Mouse (Mus musculus) embryonic facial prominence, embryonic 12.5 days (tissue): ENCODE measurements around the gene Hnrnpf. TPM values are rescaled to one million over a fixed set of nuclear protein-coding genes. Genes with fewer than 3 reads are reported as not detected.

ENCODE experiments used
- ATAC-seq: fragments of 200-750 bp; cut with Nextera tagmentation; 2 replicates; pipeline ENCODE4 v1.8.0; 2017; ENCODE audit not compliant: insufficient number of reproducible peaks, insufficient read depth, low FRiP score, low TSS enrichment
- H3K27ac ChIP-seq: fragments of 300-500 bp; sonication (generic); 2 replicates; pipeline ENCODE4 v1.5.1; 2016; ENCODE audit warnings: mild to moderate bottlenecking
- H3K27me3 ChIP-seq: fragments of 300-500 bp; sonication (generic); 2 replicates; pipeline ENCODE4 v1.6.1; 2016; ENCODE audit warnings: mild to moderate bottlenecking, moderate library complexity
- H3K36me3 ChIP-seq: fragments of 300-500 bp; sonication (generic); 2 replicates; pipeline ENCODE4 v1.6.1; 2016; ENCODE audit warnings: mild to moderate bottlenecking
- H3K4me1 ChIP-seq: fragments of 300-500 bp; sonication (generic); 2 replicates; pipeline ENCODE4 v1.6.1; 2016
- H3K4me2 ChIP-seq: fragments of 300-500 bp; sonication (generic); replicated peaks from 2 replicates; pipeline ENCODE4 v1.6.1; 2016; ENCODE audit warnings: mild to moderate bottlenecking, moderate library complexity
- H3K4me3 ChIP-seq: fragments of 300-500 bp; sonication (generic); 2 replicates; pipeline ENCODE4 v1.5.1; 2016; ENCODE audit warnings: mild to moderate bottlenecking
- H3K9ac ChIP-seq: fragments of 300-500 bp; sonication (generic); 2 replicates; pipeline ENCODE4 v1.6.1; 2016; ENCODE audit warnings: mild to moderate bottlenecking, moderate library complexity
- H3K9me3 ChIP-seq: fragments of 300-500 bp; sonication (generic); 2 replicates; pipeline ENCODE4 v1.6.1; 2016; ENCODE audit warnings: mild to moderate bottlenecking, moderate library complexity
- WGBS: fragments of 180-500 bp; shearing (Covaris S2); methylation state at CpG from one replicate; pipeline ENCODE4 v1.1.7; 2016; 5-methylcytosine and 5-hydroxymethylcytosine counted together
- polyA plus RNA-seq: library from polyadenylated mRNA; unstranded; fragments of >200 nt; fragmentation: Nextera tagmentation; extraction: Ambion mirVana; gene quantifications from 2 replicates; pipeline ENCODE4 v1.2.1, GENCODE M21; 2016

Hnrnpf gene
- polyA plus RNA-seq, 1 experiment from 2014 or later, result 677 TPM

DNA sequence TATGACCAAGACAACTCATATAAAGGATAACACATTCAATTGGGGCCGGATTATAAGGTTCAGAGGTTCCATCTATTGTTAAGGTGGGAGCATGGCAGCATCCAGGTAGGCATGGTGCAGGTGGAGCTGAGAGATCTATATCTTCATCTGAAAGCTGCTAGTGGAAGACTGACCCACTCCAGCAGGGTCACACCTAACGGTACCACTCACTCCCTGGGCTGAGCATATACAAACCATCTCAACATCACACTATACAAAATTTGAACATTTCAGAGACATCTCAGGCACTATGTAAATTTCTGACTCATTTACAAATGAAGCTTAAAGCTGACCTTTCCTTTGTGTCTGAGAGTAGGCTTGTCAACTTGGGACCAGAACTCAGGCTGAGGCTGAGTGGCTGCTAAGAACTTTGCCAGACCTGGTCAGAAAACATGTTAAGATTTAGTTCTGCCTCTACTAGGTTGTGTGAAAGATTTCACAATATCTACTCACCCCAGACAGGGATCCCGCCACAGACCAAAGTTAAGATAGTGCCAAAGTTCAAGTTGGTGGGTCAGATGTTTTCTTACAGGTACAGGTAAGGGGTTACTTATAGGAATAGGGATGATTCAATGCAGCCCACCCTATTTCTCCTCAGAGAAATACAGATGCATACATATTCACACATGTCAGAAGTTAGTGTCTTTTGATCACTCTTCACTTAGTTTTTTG lies 30.0 kb downstream of the Hnrnpf start:
- ATAC-seq, result no peak
- 95% methylated on average over 3 of the region's 3 CpGs for WGBS
- Histone ChIP-seq H3K36me3 (peaks cover 39% of the 10 kb centered on the region), H3K4me3 (no peak overlapping the region), H3K9ac (no peak overlapping the region), H3K9me3 (no peaks in the 10 kb centered on the region), H3K27me3 (no peaks in the 10 kb centered on the region), H3K27ac (no peak overlapping the region), H3K4me2 (no peak overlapping the region), H3K4me1 (no peaks in the 10 kb centered on the region)

DNA sequence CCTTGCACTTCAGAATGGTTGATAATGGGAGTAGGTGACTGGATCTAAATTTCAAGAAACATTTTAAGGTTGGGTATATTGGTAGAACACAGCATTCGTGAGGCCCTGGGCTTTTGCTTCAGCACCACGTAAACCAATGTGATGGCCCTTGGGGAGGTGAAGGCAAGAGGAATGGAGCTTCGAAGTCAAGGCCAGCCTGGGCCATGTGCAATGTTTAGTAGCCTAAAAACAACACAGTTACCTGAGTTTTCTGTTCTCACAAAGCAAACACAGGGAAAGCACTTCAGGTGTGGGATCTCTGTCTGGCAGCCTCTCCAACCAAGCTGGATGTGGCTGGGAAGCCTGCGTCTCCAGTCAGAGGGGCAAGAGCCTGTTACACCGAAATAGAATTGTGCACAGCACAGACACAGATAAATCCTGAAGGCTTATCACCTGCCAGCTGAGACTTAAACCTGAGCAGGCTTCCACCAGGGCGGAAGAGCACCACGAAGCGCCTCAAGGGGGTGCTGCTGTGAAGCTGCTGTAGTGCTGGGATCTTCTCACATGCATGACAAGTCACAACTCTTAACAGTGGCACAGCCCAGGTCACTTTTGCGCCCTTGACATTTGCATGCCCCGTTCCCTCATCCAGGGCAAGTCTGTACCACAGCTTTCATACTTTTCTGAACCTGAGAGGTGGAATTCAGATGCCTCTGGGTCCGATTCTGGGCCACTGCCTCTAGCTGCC lies 32.4 kb downstream of the Hnrnpf start:
- Histone ChIP-seq H3K4me1 (no peaks in the 10 kb centered on the region), H3K4me2 (no peak overlapping the region), H3K9ac (no peak overlapping the region), H3K27ac (no peak overlapping the region), H3K9me3 (no peaks in the 10 kb centered on the region), H3K36me3 (peaks cover 22% of the 10 kb centered on the region), H3K4me3 (no peak overlapping the region), H3K27me3 (no peaks in the 10 kb centered on the region)
- ATAC-seq, result no peak
- WGBS, result 58% methylated on average over 11 of the region's 11 CpGs

DNA sequence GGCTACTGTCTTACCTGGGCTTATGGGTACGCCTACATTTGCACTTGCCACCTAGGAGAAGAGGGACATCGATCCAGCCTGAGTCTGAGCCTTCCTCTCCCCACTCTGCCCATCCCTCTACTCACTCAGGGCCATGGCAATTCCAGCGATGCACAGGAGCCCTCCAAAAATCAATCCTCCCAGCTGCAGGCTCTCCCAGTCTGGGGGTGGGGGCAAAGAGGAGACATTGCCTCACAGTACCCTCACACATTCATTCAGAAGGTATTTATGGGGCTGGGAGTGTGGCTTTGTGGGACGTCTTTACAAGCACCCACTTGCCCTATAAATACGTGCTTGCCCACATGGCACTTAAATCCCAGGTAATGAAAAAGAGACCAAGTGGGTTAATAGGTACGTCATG lies 34.2 kb downstream of the Hnrnpf start:
- WGBS, result 89% methylated on average over 6 of the region's 6 CpGs

DNA sequence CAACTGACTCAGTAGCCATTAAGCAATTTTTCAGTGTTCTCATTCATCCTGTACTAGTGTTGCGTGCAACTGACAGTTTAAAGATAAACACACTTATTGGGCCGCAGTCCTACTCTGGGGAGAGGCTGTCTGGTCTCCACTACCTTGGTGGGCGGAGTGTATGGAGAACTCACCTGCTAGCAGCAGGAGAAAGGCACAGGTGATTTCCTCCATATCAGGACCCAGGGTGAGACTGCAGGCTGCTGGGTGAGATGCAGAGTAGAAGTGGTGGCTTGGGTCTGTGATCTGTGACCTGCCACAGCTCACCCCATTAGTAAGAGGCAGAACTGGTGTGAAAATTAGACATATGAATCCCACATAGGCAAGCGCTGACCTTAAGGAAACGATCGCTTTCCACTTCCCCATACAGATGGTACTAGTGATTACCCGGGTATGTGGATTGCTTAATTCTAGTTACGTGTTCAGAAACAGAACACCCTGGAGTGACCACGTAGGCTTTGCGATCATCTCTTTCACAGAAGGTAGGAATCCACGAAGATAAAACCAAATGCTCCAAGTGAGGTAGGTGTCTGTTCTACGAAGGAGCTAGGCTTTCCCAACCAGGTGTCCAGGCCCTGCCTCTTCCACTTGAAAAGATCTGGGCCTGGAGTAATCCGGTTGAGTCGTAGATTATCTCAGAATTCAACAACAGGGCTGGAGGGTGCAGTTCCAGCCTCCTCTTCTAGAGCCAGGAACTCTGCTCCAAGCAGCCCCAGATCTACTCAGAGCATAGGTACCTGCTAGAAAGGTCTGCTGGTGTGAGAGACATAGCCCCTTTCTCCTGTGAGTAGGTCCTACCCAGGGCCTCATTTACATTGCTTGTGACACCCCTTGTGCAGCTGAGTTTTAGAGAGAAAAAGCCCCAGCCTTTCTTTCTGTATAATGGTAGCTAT lies 35.8 kb downstream of the Hnrnpf start:
- Histone ChIP-seq H3K4me1 (no peaks in the 10 kb centered on the region), H3K9me3 (no peaks in the 10 kb centered on the region), H3K4me2 (no peak overlapping the region), H3K9ac (no peak overlapping the region), H3K36me3 (no peaks in the 10 kb centered on the region), H3K27me3 (no peaks in the 10 kb centered on the region), H3K27ac (no peak overlapping the region), H3K4me3 (no peak overlapping the region)
- ATAC-seq, result no peak
- 92% methylated on average over 14 of the region's 14 CpGs for WGBS

More for the DNA sequence above, 34.2 kb downstream of the Hnrnpf start:
- H3K36me3 ChIP-seq, result peaks cover 9% of the 10 kb centered on the region; the same call in 1 of the 2 replicates
- no peak overlapping the region for H3K4me3 ChIP-seq
- no peaks in the 10 kb centered on the region for H3K9me3 ChIP-seq
- H3K4me1 ChIP-seq, result no peaks in the 10 kb centered on the region
- no peak for ATAC-seq
- no peaks in the 10 kb centered on the region for H3K27me3 ChIP-seq
- H3K27ac ChIP-seq, result no peak overlapping the region
- no peak overlapping the region for H3K4me2 ChIP-seq
- H3K9ac ChIP-seq, result no peak overlapping the region

DNA sequence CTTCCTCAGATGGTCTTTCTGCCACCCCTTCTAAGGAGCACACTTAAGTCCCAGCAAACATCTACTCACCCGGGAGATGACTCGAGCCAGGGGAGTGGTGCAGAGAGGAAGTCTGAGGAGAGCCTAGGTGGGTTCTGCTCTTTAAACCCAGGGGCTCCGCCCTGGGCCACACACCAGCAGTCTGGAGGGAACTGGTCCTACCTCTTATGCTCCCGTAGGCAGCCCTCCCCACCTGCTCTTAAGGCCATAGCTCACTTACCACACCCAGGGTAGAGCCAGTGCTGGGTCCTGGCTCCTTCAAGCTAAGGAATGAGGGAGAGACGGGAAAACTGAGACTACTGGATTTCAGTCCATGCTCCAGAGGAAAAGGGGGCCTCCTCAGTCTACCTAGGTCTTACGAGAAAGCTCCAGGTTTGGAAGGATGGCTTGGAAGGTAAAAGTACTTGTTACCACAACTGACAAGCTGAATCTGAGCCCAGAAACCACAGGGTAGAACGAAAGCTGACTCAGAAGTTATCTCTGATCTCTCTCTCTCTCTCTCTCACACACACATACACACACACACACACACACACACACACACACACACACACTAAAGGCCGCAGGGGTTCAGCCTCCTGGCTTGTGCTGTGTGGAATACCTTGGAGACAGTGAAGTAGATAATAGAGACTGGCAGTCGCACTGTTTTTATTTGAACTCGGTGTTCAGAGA lies 37.3 kb downstream of the Hnrnpf start, which contains the start of gene Fxyd4:
Gene Fxyd4 (minus strand): TSS at position 471 of the 711 bp plus-strand sequence.
- Histone ChIP-seq H3K9me3 (no peaks in the 10 kb centered on the region), H3K27me3 (no peaks in the 10 kb centered on the region), H3K4me3 (no peak within 1 kb of the TSS), H3K4me2 (no peak within 1 kb of the TSS), H3K4me1 (no peaks in the 10 kb centered on the region), H3K27ac (no peak within 1 kb of the TSS), H3K36me3 (no peaks in the 10 kb centered on the region), H3K9ac (no peak within 1 kb of the TSS)
- WGBS, result 74% methylated on average over 10 of the region's 10 CpGs
- ATAC-seq, result no peak

DNA sequence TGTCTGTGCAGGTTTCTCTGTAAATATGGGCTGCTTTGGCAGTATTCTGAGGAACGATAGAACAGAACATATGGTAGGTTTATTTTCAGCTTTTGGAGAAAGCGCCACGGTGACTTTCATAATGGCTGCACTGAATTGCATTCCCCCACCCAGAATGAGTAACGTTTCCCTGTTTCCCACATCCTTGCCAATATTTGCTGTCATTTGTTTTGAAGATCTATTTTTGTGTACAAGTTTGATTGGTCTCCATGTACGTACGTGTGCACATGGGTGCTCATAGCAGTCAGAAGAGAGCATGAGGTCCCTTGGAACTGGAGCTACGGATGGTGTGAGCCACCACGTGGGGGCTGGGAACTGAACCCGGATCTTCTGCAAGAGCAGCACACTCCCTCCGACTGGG lies 38.8 kb downstream of the Hnrnpf start:
- H3K4me1 ChIP-seq, result no peaks in the 10 kb centered on the region
- WGBS, result 86% methylated on average over 10 of the region's 10 CpGs
- no peaks in the 10 kb centered on the region for H3K36me3 ChIP-seq
- H3K27me3 ChIP-seq, result no peaks in the 10 kb centered on the region
- H3K9me3 ChIP-seq, result no peaks in the 10 kb centered on the region
- H3K4me3 ChIP-seq, result no peak overlapping the region
- H3K27ac ChIP-seq, result no peak overlapping the region
- H3K4me2 ChIP-seq, result no peak overlapping the region
- no peak for ATAC-seq
- no peak overlapping the region for H3K9ac ChIP-seq

DNA sequence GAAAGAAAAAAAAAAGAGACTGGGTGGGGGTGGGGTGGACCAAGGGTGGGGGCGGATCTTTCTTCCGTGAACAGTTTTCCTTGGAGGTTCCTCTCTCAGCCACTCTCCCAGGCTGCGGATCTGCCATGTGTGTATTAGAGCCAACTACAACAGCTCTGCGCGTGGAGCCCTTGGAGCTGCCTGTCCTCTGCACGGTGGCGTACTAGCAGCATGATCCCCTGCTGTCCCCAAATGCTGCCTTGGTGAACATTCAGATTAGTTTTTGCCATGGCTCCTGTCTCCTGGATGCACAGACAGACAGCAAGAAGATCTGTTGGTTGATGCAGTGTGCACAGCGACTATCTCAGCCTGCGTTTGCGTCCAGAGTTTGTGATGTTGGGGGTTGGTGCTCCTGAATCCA lies 42.6 kb downstream of the Hnrnpf start:
- no peaks in the 10 kb centered on the region for H3K9me3 ChIP-seq
- 81% methylated on average over 10 of the region's 10 CpGs for WGBS
- H3K4me2 ChIP-seq, result no peak overlapping the region
- H3K27me3 ChIP-seq, result no peaks in the 10 kb centered on the region
- no peak overlapping the region for H3K27ac ChIP-seq
- H3K9ac ChIP-seq, result no peak overlapping the region
- H3K36me3 ChIP-seq, result no peaks in the 10 kb centered on the region
- H3K4me3 ChIP-seq, result no peak overlapping the region
- H3K4me1 ChIP-seq, result no peaks in the 10 kb centered on the region
- no peak for ATAC-seq

DNA sequence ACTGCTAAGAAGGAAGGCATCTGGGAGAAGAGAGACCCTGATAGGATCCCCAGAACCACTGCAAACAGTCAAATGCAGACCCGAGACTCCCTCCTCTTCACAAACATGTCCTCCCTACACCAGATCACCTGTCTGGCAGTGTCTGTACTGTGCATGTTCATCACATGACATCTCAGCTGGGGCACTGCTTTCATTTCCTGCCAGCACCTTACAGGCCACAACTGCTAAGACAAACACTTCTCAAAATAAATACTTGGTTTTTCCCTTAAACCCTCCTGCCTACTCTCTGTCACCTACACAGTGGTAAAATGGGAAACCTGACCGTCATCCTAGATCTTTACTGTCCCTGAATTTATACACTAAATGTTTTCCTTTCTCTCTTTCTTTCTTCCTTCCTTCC lies 43.8 kb downstream of the Hnrnpf start:
- H3K27me3 ChIP-seq, result no peaks in the 10 kb centered on the region
- H3K4me3 ChIP-seq, result no peak overlapping the region
- no peak overlapping the region for H3K4me2 ChIP-seq
- no peak overlapping the region for H3K27ac ChIP-seq
- WGBS, result 83% methylated on average over 2 of the region's 2 CpGs
- H3K9me3 ChIP-seq, result no peaks in the 10 kb centered on the region
- no peak for ATAC-seq
- no peaks in the 10 kb centered on the region for H3K4me1 ChIP-seq
- H3K36me3 ChIP-seq, result no peaks in the 10 kb centered on the region
- no peak overlapping the region for H3K9ac ChIP-seq

DNA sequence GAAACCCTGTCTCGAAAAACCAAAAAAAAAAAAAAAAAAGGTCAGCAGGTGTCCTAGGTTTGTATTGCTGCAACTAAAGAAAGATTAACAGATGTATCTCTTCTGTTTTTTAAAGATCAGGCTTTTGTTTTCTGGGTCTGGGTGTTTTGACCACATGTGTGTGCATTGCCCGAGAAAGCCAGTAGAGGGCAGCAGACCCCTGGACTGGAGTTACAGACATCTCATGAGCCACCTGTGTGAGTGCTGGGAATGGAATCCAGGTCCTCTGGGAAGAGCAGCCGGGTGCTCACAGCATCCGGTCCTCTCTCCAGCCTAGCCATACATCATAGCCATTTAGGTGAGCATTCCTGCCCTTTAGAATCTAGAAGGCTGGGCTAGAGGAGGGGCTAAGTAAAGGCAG lies 52.2 kb downstream of the Hnrnpf start:
- no peaks in the 10 kb centered on the region for H3K36me3 ChIP-seq
- H3K4me3 ChIP-seq, result no peak overlapping the region
- ATAC-seq, result no peak
- no peaks in the 10 kb centered on the region for H3K9me3 ChIP-seq
- no peak overlapping the region for H3K27ac ChIP-seq
- no peak overlapping the region for H3K4me2 ChIP-seq
- H3K9ac ChIP-seq, result no peak overlapping the region
- 0 out of 2 replicates have a peak, but pooled peaks cover 5% of the 10 kb centered on the region for H3K4me1 ChIP-seq
- 82% methylated on average over 4 of the region's 4 CpGs for WGBS
- no peaks in the 10 kb centered on the region for H3K27me3 ChIP-seq

DNA sequence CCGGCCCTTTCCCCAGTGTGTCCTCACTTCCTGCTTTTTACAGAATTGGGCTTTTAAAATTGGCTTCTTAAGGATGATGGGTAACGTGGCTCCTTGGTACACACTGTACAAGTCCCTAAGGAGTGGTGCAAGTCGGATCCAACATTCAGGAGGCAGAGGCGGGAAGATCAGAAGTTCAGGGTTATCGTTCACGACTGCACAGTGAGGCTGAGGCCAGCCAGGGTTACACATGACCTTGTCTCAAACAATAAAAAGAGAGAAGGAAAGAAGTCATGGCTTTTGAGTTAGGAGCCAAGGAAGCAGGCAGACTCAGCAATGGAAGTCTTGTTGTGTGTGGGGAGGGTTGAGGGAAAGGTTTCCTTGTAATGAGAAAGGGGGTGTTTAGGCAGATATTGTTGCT lies 56.0 kb downstream of the Hnrnpf start:
- Histone ChIP-seq H3K27ac (no peak overlapping the region), H3K4me3 (no peak overlapping the region), H3K27me3 (no peaks in the 10 kb centered on the region), H3K4me1 (0 out of 2 replicates have a peak, but pooled peaks cover 5% of the 10 kb centered on the region), H3K36me3 (no peaks in the 10 kb centered on the region), H3K9ac (no peak overlapping the region), H3K9me3 (no peaks in the 10 kb centered on the region), H3K4me2 (no peak overlapping the region)
- ATAC-seq, result no peak
- WGBS, result 61% methylated on average over 6 of the region's 6 CpGs

DNA sequence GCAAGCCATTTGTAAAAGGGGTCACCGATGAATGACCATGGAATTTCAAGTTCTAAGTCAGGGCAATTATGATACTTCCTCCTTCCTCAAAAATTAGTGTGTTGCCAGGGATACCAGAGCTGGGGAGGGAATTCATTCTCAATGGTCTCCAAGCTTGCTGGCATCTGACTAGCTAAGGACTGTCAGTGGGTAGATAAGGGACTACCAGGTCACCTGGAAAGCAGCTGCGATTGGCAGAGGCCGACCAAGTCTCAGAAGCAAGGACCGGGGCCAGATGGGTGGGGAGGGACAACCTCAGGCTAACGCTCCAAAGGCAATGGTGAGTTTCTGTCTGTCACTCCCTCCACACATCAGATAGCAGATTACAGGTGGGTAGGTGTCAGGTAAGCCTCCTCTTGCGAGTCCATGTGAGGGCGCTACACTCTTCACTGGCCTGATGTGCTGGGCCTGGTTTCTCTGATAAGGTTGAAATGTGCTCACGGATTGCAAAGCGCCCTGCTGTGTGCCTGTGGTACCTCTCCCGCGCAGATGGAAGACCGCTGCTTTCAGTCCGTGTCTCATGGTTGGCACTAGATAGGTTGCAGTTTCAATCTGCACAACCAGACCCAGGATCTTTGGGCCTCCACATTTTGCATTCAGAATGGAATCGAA lies 56.9 kb downstream of the Hnrnpf start:
- H3K4me3 ChIP-seq, result no peak overlapping the region

More for the DNA sequence above, 56.9 kb downstream of the Hnrnpf start:
- no peaks in the 10 kb centered on the region for H3K36me3 ChIP-seq
- no peak for ATAC-seq
- H3K27ac ChIP-seq, result no peak overlapping the region
- WGBS, result 17% methylated on average over 14 of the region's 14 CpGs
- no peaks in the 10 kb centered on the region for H3K27me3 ChIP-seq
- 0 out of 2 replicates have a peak, but pooled peaks cover 5% of the 10 kb centered on the region for H3K4me1 ChIP-seq
- H3K9me3 ChIP-seq, result no peaks in the 10 kb centered on the region
- H3K4me2 ChIP-seq, result no peak overlapping the region
- no peak overlapping the region for H3K9ac ChIP-seq
